Mouse (Mus musculus) heart, postnatal 10 days (tissue): ENCODE measurements at regions not wholly inside any gene's neighbourhood (a gene's known extent, or its start where the extent isn't known, plus 50 kb on each side); places are given as distances from the start of the nearest gene placed in this dataset.
"Not testable (repeated sequence)": the region's sequence is repeated elsewhere in the genome, so short reads cannot be mapped to it uniquely, and the experiment has no call there.

Experiments
- DNase-seq, 2 experiments: peaks; one replicate each; pipeline ENCODE4 v3.0.0; 2021
- intact Hi-C: fragments of 180-260 bp; cut with DNase I; formaldehyde crosslinking; loops from one replicate; pipeline ENCODE4 v1.15.1; 2025

DNA sequence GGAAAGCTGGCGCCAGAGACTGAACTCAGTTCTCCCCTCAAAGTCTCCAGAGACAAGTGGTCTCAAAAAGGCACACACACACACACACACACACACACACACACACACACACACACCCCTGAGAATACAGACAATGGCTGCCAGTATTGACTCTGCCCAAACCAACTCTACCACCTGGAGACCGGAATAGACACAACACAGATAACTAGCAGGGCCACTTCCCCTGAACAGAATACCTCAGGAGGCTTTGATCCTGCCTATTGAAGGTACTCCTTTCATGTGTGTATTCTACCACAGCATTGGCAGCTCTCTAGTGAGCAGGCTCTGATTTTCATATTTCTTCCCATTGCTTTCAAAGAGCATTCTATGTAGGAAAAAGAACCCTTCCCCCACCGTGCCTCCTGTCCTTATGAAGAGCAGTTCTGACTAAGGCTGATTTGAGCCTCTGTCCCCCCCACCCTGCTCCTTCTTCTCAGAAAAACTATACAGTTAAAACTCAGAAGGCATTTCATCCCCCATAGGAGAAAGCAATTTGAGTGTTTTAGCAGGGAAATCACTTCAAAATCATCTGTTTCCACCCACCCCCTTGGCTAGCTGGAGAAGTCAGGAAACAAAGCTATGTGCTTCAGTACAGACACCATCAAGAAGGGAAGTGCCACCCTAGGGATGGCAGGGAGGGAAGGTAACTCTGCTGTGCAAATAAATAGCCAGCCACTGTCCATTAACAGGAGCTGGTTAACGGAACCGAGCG lies 230.0 kb upstream of the Gap43 start:
- no peak for DNase-seq
- intact Hi-C loops: no loop called here

- intact Hi-C loops: no loop called here
Observed at GRCm38 (mm10) chr16:42569335-42569734, 228.9 kb upstream of the Gap43 start.

GRCm38 (mm10) chr16:42549591-42549990 lies 209.1 kb upstream of the Gap43 start:
- intact Hi-C loops: no loop called here
- no peak for DNase-seq

More at GRCm38 (mm10) chr16:42569335-42569734, 228.9 kb upstream of the Gap43 start:
- no peak for DNase-seq

DNA sequence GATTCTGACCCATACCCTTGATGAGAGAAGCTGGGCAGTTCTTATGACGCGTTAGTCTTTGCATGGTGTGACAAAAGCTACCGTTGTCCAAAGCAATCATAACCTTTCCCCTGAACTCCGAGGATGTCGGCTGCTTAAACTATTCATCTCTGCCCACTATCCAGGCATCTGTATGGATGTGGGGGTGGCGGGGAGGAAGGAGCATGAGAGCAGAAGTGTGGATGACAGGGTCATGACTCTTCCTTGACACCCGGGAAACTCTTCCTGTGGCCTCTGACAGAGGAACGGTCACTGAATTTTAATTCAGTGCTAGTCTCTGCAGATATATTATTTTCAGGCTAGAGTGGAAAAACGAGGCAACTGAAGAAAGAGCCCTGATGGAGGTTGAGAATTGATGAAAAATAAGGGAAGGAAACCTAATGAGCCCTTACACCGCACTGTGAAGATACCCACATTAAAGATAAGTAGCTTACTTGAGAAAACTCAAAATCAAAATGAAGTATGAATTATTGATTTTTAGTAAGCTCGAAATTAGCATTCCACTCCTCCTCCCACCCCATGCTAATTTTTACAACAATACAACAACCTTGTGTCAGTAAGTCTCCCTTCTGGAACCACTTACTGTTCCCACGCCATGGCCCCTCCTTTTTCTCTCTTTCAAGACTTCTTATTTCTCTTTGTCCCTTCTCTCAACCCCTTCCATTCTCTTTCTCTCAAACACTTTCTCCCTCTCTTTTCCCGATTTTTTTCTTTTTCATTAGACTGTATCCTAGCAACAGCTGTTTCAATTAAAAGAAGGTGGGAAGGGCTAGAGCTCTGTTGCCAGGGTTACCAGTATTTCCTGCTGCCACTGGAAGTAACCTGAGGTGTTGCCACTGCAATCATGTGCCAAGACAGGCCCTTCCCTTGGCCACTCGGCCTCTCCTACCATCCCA lies 206.0 kb upstream of the Gap43 start:
- DNase-seq: no peak
- intact Hi-C loops: no loop called here

DNA sequence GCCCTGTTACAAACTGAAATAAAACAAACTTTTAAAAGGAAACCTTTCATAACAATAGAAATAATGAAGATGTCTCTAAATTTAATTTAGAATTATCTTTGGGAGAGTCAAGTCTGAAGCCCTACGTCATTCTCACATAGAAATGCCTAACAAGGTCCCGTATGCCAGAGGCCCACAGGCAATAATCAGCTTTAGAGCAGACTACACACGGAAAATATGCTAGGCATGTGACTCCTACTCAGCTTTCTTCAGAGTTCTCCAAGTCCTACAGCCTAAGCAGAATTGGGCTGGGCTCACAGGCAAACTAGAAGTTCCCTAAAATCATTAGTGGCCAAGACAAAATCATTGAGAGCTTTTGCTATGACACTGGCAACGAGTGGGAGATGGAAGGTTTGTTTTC lies 176.9 kb upstream of the Gap43 start:
- intact Hi-C loops: no loop called here
- DNase-seq: peak; percentile 42 to 46

- DNase-seq: no peak
- intact Hi-C loops: no loop called here
Observed at GRCm38 (mm10) chr16:42515929-42516328, 175.5 kb upstream of the Gap43 start.

- DNase-seq: no peak
- intact Hi-C loops: no loop called here
Observed at GRCm38 (mm10) chr16:42505107-42505506, 164.7 kb upstream of the Gap43 start.

GRCm38 (mm10) chr16:42501713-42502112 lies 161.3 kb upstream of the Gap43 start:
- intact Hi-C loops: no loop called here
- DNase-seq: no peak

DNA sequence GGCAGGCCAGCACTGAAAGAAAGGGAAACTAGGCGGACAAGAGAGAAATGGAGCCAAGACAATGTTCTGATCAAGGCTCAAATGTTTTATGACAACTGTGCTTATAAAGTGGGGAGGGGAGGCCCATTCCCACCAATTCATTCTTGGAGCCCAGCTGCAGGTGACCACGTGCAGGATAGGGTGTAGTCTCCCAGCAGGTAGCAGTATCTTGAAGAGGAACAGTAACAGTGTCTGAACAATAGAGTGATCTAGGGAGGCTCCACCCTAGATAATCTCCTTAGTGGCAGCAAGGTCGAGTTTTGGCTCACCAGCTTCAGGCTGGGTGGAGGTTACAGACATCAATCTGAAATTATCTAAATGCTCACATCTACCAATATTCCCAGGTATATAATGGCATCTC lies 160.7 kb upstream of the Gap43 start:
- DNase-seq, intact Hi-C loops: not testable (repeated sequence)

DNA sequence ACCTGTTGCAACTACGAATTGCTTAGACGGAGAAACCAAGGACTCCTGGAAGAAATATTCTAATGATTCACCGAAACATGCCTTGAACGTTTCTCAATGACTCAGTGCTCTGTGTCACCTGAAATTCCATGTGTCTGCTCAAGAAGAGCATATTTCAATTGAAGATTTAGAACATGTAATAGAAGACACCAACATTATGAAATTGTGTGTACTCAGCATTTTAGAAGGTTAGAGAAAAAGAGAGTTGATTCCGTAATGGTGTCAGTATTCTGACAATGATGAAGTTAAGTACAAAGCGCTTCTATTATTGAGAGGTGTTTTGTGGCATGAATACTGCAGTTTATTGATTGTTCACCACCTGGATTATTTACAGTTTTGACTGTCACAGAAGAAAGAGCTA lies 159.1 kb upstream of the Gap43 start:
- intact Hi-C loops: no loop called here
- no peak for DNase-seq

DNA sequence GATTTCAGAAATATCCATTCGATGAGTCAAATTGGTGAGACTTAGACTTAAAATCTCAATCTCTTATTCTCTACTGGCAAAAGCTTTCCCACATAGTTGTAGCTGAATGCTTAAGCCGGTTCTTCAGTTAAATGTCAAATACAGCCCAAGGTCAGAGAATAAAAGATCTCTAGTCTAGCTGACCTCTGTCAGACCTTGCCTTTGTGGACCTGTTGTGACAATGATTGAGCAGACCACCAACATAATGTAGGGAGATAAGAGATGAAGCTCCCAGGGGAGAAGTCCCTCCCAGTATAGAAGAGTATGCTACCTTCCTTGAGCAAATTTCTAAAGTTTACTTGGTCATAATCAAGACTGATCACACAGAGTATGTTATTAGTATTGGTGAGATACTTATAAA lies 157.9 kb upstream of the Gap43 start:
- intact Hi-C loops: no loop called here
- no peak for DNase-seq

GRCm38 (mm10) chr16:42493596-42493995 lies 153.1 kb upstream of the Gap43 start:
- intact Hi-C loops: no loop called here
- DNase-seq: no peak

GRCm38 (mm10) chr16:42488745-42489144 lies 148.3 kb upstream of the Gap43 start:
- DNase-seq: peak in 1 of 2 experiments; percentile 1
- intact Hi-C loops: no loop called here

DNA sequence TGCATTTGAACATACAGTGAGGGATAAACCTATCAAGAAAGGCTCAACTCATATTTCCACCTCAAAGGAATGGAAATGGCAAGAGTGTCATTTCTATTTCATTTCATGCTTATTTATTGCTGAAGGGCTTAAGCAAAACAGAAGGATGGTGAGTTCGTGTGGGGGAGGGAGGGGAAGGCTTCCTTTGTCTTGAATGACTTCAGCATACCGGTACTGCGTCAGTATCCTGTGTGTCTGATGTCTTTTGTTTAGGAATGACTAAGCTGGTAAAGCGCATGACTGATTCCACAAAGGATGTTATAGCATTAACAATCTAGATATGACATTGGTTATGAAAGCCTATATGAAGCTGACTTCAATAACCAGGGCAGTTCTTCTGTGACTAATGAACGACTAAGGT lies 139.5 kb upstream of the Gap43 start:
- intact Hi-C loops: no loop called here
- DNase-seq: peak in 1 of 2 experiments; percentile 2

GRCm38 (mm10) chr16:42466976-42467375 lies 126.5 kb upstream of the Gap43 start:
- DNase-seq: no peak
- intact Hi-C loops: no loop called here

DNA sequence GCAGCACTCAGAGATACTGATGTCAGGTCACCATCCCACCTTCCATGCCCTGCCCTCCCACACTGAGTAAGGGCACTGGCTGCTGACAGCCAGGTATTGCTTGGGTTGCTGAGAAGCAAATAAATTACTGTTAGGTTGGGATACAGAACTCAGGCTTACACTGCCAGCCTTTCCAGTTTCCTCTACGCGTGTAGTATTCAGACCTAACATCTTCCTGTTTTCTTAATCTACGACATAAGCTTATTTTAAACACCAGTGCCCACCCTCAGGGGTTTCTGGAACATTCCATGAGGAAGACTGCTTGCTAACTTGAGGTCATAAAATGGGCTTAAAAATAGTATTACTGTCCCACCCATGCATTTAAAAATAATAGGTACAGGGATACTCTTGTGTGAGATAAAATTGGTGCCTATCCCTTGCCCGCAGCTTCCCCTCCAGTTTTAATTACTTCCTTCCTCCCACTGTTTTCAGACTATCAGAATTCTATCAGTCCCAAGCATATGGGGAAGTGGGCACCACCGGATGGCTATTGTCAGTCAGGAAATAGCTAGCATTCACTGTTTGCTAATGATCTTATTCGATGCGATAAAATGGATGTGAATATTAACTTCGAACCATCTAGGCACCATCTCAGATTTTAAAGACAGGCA lies 116.0 kb upstream of the Gap43 start:
- intact Hi-C loops: no loop called here
- no peak for DNase-seq

DNA sequence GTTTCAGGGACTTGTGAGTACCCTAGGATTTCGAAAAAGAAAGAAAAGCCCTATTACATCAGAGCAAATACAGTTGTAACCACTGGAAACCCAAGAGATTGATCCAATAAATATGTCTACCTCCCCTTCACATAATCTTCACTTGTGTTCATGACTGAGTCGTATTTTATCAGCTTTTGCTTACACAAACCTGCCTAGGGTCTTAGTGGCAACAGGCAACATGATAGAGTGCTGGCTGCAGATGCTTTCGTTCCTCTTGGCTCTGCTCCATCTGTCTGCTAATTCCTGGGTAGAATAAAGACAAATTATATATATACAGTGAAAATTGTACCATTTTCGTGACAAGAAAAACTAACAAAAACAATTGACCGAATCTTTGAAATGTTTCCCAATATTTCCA lies 112.9 kb upstream of the Gap43 start:
- intact Hi-C loops: no loop called here
- DNase-seq: no peak

DNA sequence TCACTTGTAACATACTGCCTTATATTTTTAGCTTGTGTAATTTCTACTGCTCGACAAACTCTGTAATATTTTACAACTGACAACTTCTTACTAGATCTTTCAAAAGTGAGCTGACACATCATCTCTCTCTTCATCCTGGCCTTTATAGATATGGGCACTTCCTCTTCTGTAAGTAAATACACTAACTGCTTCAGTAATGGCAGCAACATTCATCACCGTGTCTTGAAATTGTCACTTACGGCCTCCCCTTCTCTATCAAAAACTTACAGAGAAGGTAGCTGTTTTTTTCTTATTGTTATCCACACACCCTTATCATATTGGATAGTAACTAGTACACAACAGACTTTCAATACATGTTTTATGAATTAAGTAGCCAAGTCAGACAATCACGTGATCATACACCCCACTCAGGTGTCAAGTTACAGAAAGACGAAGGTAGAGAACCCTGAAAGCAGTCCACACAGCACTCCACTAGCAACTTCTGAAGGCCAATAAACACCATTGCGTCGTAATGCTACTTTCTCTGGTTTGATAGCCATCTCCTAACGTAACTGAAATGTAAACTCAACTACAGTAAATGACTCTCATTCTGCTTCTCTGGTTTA lies 109.5 kb upstream of the Gap43 start:
- intact Hi-C loops: no loop called here
- DNase-seq: no peak

GRCm38 (mm10) chr16:42444863-42445423 lies 104.5 kb upstream of the Gap43 start:
- intact Hi-C loops: no loop called here
- DNase-seq: peak; percentile 14 to 15

GRCm38 (mm10) chr16:42444408-42444862 lies 104.0 kb upstream of the Gap43 start:
- DNase-seq: peak; percentile 14 to 20
- intact Hi-C loops: no loop called here
